Mouse (Mus musculus) liver, embryonic 16.5 days (tissue): ENCODE data around the gene Mybbp1a. TPM values are rescaled to one million over a fixed set of nuclear protein-coding genes. Genes with fewer than 3 reads are reported as not detected.

ENCODE experiments used
- ATAC-seq: fragments of 200-750 bp; cut with Nextera tagmentation; 2 replicates; pipeline ENCODE4 v1.8.0; 2017; ENCODE audit warnings: low read depth, mild to moderate bottlenecking, moderate number of reproducible peaks, moderate library complexity
- H3K27ac ChIP-seq: fragments of 300-500 bp; sonication (generic); 2 replicates; pipeline ENCODE4 v1.5.1; 2014; ENCODE audit warnings: mild to moderate bottlenecking, low read length
- H3K27me3 ChIP-seq: fragments of 300-500 bp; sonication (generic); 2 replicates; pipeline ENCODE4 v1.6.1; 2014; ENCODE audit warnings: low read depth, low read length, mixed read lengths; ENCODE audit not compliant: control insufficient read depth, insufficient read depth
- H3K36me3 ChIP-seq: fragments of 300-500 bp; sonication (generic); 2 replicates; pipeline ENCODE4 v1.6.1; 2014; ENCODE audit warnings: mild to moderate bottlenecking; ENCODE audit not compliant: control insufficient read depth, insufficient read depth
- H3K4me1 ChIP-seq: fragments of 300-500 bp; sonication (generic); 2 replicates; pipeline ENCODE4 v1.6.1; 2014; ENCODE audit warnings: low read depth, low read length, mixed read lengths; ENCODE audit not compliant: control insufficient read depth
- H3K4me2 ChIP-seq: fragments of 300-500 bp; sonication (generic); 2 replicates; pipeline ENCODE4 v1.6.1; 2014; ENCODE audit warnings: low read depth, low read length, mixed read lengths
- H3K4me3 ChIP-seq: fragments of 300-500 bp; sonication (generic); 2 replicates; pipeline ENCODE4 v1.5.1; 2014; ENCODE audit warnings: low read depth, mild to moderate bottlenecking, low read length
- H3K9ac ChIP-seq: fragments of 300-500 bp; sonication (generic); 2 replicates; pipeline ENCODE4 v1.6.1; 2014; ENCODE audit warnings: low read depth, low read length
- H3K9me3 ChIP-seq: fragments of 300-500 bp; sonication (generic); replicated peaks from 2 replicates; pipeline ENCODE4 v1.6.1; 2016; ENCODE audit warnings: low read length; ENCODE audit not compliant: control insufficient read depth
- WGBS: fragments of 180-500 bp; shearing (Covaris S2); extraction: QIAGEN DNeasy Blood & Tissue Kit; methylation state at CpG from one replicate; pipeline ENCODE4 v1.1.7; 2014; ENCODE audit not compliant: insufficient replicate concordance; 5-methylcytosine and 5-hydroxymethylcytosine counted together
- polyA plus RNA-seq: library from polyadenylated mRNA; unstranded; fragments of >200 nt; fragmentation: Nextera tagmentation; extraction: Ambion mirVana; gene quantifications from 2 replicates; pipeline ENCODE4 v1.2.1, GENCODE M21; 2015

The Mybbp1a gene
- polyA plus RNA-seq, 1 experiment from 2014 or later = 68.2 TPM

- Histone ChIP-seq H3K9me3 (no peaks in the 10 kb centered on the region), H3K4me1 (peaks cover 2% of the 10 kb centered on the region; the same call in 1 of the 2 replicates), H3K36me3 (no peaks in the 10 kb centered on the region), H3K9ac (no peak overlapping the region), H3K27ac (no peak overlapping the region), H3K4me3 (no peak overlapping the region), H3K4me2 (no peak overlapping the region), H3K27me3 (no peaks in the 10 kb centered on the region)
- 49% methylated on average over 3 of the region's 3 CpGs for WGBS
- ATAC-seq = no peak
These were observed 54.9 kb downstream of the Mybbp1a start for GRCm38 (mm10) chr11:72496066-72496465.

GRCm38 (mm10) chr11:72496775-72497174 lies 55.6 kb downstream of the Mybbp1a start:
- ATAC-seq = no peak
- Histone ChIP-seq H3K36me3 (no peaks in the 10 kb centered on the region), H3K4me3 (no peak overlapping the region), H3K9me3 (no peaks in the 10 kb centered on the region), H3K9ac (no peak overlapping the region), H3K4me1 (peaks cover 2% of the 10 kb centered on the region; the same call in 1 of the 2 replicates), H3K27me3 (no peaks in the 10 kb centered on the region), H3K27ac (no peak overlapping the region), H3K4me2 (no peak overlapping the region)
- WGBS = 65% methylated on average over 1 of the region's 1 CpGs

DNA sequence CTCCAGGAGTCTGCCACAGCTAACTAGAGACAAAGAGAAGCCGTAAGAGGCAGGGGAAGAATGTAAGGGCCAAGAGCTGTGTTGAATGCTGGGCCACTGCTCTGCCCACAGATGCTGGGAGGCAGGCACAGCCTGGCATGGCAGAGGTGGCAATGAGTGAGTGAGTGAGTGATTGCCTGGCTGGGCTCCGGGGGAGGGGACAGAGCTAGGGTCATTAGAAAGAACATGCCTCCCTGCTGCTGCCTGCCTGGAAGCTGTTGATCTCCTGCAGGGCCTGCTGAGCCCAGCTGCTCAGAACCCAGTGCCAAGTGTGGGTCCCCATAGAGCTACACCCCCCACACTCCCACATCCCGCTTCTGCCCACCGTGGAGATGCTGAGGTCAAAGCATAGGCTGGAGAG lies 56.2 kb downstream of the Mybbp1a start:
- Histone ChIP-seq H3K36me3 (no peaks in the 10 kb centered on the region), H3K27ac (no peak overlapping the region), H3K9me3 (no peaks in the 10 kb centered on the region), H3K4me3 (no peak overlapping the region), H3K4me1 (peaks cover 2% of the 10 kb centered on the region; the same call in 1 of the 2 replicates), H3K27me3 (no peaks in the 10 kb centered on the region), H3K4me2 (no peak overlapping the region), H3K9ac (no peak overlapping the region)
- ATAC-seq = no peak
- WGBS = 58% methylated on average over 4 of the region's 4 CpGs

DNA sequence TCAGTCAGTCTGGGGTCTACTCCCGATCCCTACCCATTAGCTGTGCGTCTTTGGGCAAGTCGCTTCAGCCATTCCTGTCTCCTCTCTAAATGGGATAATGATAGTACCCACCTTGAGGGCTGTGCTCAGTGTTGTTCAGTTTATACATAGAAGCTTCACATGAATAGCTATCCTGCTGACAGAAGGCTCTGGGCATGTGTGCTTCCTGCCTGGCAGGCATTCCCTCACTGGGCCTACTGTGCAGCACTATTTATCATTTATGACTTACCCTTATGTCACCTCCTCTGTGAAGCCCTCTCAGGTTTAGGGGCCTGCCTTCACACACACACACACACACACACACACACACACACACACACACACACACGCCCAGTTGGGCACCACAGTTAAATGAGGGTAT lies 59.0 kb downstream of the Mybbp1a start:
- 80% methylated on average over 4 of the region's 4 CpGs for WGBS
- no peak overlapping the region for H3K27ac ChIP-seq
- no peak overlapping the region for H3K9ac ChIP-seq
- no peaks in the 10 kb centered on the region for H3K36me3 ChIP-seq
- no peaks in the 10 kb centered on the region for H3K9me3 ChIP-seq
- no peaks in the 10 kb centered on the region; the same call in 1 of the 2 replicates for H3K4me1 ChIP-seq
- H3K27me3 ChIP-seq = no peaks in the 10 kb centered on the region
- ATAC-seq = no peak
- no peak overlapping the region for H3K4me3 ChIP-seq
- H3K4me2 ChIP-seq = no peak overlapping the region

Other genes starting within 250 kb of the Mybbp1a start
- not detected in 2 replicates for gene Gm43951, start 234.5 kb upstream of the Mybbp1a start, polyA plus RNA-seq
- 2.2 and 2.6 TPM in 2 replicates for gene 4933427D14Rik, start 233.9 kb upstream of the Mybbp1a start, polyA plus RNA-seq
- 66.4 and 68.5 TPM in 2 replicates for gene Txndc17, start 233.8 kb upstream of the Mybbp1a start, polyA plus RNA-seq
- 10.6 and 11.1 TPM in 2 replicates for gene Med31, start 225.8 kb upstream of the Mybbp1a start, polyA plus RNA-seq
- not detected in 2 replicates for gene Slc13a5, start 174.1 kb upstream of the Mybbp1a start, polyA plus RNA-seq
- gene Xaf1, start 139.7 kb upstream of the Mybbp1a start, polyA plus RNA-seq = 2.7 and 3.4 TPM in 2 replicates
- gene Fbxo39, start 126.9 kb upstream of the Mybbp1a start, polyA plus RNA-seq = not detected in 2 replicates
- not detected in 2 replicates for gene Tekt1, start 78.9 kb upstream of the Mybbp1a start, polyA plus RNA-seq
- 3.1 and 4.9 TPM in 2 replicates for gene Smtnl2, start 29.6 kb upstream of the Mybbp1a start, polyA plus RNA-seq
- gene Ggt6, start 5.8 kb upstream of the Mybbp1a start, polyA plus RNA-seq = 0.25 and 0.94 TPM in 2 replicates
- 3.7 and 5.7 TPM in 2 replicates for gene Spns2, start 48.5 kb downstream of the Mybbp1a start, polyA plus RNA-seq
- gene Spns3, start 109.2 kb downstream of the Mybbp1a start, polyA plus RNA-seq = 1.6 TPM in 2 replicates
- gene Ube2g1, start 165.9 kb downstream of the Mybbp1a start, polyA plus RNA-seq = 20.9 and 21.8 TPM in 2 replicates
- 11.1 and 11.3 TPM in 2 replicates for gene Ankfy1, start 248.7 kb downstream of the Mybbp1a start, polyA plus RNA-seq